Mouse (Mus musculus) ES-E14 (cell line): ENCODE results near the gene Cxadr. TPM values are rescaled to one million over a fixed set of nuclear protein-coding genes. Genes with fewer than 3 reads are reported as not detected.
A peak's percentile ranks its signal among the peaks of the same experiment; 100 is the strongest.

Experiments used
- DNase-seq: peaks from one replicate; pipeline ENCODE4 v3.0.0-alpha.2; 2013; ENCODE audit warnings: low read depth, low spot score
- H3K27ac ChIP-seq: 2 replicates; pipeline ENCODE4 v1.5.1; 2012; ENCODE audit warnings: low read depth, mild to moderate bottlenecking, low read length, moderate library complexity, mixed read lengths; ENCODE audit not compliant: poor library complexity, insufficient read depth, severe bottlenecking
- H3K36me3 ChIP-seq: 2 replicates; pipeline ENCODE4 v1.6.1; 2012; ENCODE audit warnings: mild to moderate bottlenecking, low read length, moderate library complexity, mixed read lengths; ENCODE audit not compliant: control insufficient read depth, poor library complexity, insufficient read depth, severe bottlenecking
- H3K4me1 ChIP-seq, 2 experiments: fragments of 150-350 bp in 1 of 2; sonication (generic) in 1 of 2; 2 replicates each; pipeline ENCODE4 v1.6.1; 2012; ENCODE audit warnings: low read length in 2 of 2, mild to moderate bottlenecking in 1 of 2, mixed read lengths in 1 of 2; ENCODE audit not compliant: control insufficient read depth in 2 of 2, insufficient read depth in 2 of 2, poor library complexity in 1 of 2
- H3K4me3 ChIP-seq, 2 experiments: fragments of 150-350 bp in 1 of 2; sonication (generic) in 1 of 2; 2 replicates each; pipeline ENCODE4 v1.5.1; 2012; ENCODE audit warnings: low read length in 2 of 2, low read depth in 1 of 2, mild to moderate bottlenecking in 1 of 2, mixed read lengths in 1 of 2; ENCODE audit not compliant: insufficient read depth in 1 of 2, poor library complexity in 1 of 2, severe bottlenecking in 1 of 2
- H3K9ac ChIP-seq: 2 replicates; pipeline ENCODE4 v1.6.1; 2012; ENCODE audit warnings: low read depth, mild to moderate bottlenecking, low read length, mixed read lengths; ENCODE audit not compliant: poor library complexity, insufficient read depth, severe bottlenecking
- H3K9me3 ChIP-seq: fragments of 150-350 bp; sonication (generic); 2 replicates; pipeline ENCODE4 v1.6.1; 2012; ENCODE audit warnings: low read depth, mild to moderate bottlenecking, low read length; ENCODE audit not compliant: control insufficient read depth, insufficient read depth
- CHD2 ChIP-seq: IDR thresholded peaks from 2 replicates; pipeline ENCODE4 v1.6.1; 2014; ENCODE audit warnings: mild to moderate bottlenecking, low read depth, low read length, inconsistent platforms
- HCFC1 ChIP-seq: IDR thresholded peaks from 2 replicates; pipeline ENCODE4 v1.6.1; 2012; ENCODE audit warnings: low read length, inconsistent platforms, borderline replicate concordance; ENCODE audit not compliant: insufficient read depth
- MAFK ChIP-seq: IDR thresholded peaks from 2 replicates; pipeline ENCODE4 v1.6.1; 2014; ENCODE audit warnings: mild to moderate bottlenecking, low read depth, low read length, inconsistent platforms; ENCODE audit not compliant: insufficient read depth
- ZC3H11A ChIP-seq: IDR thresholded peaks from 2 replicates; pipeline ENCODE4 v1.6.1; 2012; ENCODE audit warnings: low read depth, mild to moderate bottlenecking, inconsistent platforms, low read length, borderline replicate concordance
- ZNF384 ChIP-seq: IDR thresholded peaks from 2 replicates; pipeline ENCODE4 v1.6.1; 2012; ENCODE audit warnings: low read depth, low read length, inconsistent platforms
- in situ Hi-C, 2 experiments: fragments of 600-800 bp; cut with MboI; formaldehyde crosslinking; loops; one replicate each; pipeline ENCODE4 v1.15.1; 2025; ENCODE audit warnings: low sequenced_read_pairs in 2 of 2, inconsistent platforms in 1 of 2; ENCODE audit not compliant: unreplicated experiment in 2 of 2
- total RNA-seq: library from RNA; depleted of rRNA; stranded (reverse); fragments of 300-350 nt; gene quantifications from 2 replicates; pipeline ENCODE4 v1.2.3, GENCODE M21; 2012

Cxadr gene
- total RNA-seq, 1 experiment, result 31.0 TPM

- Histone ChIP-seq H3K27ac (no peak overlapping the region), H3K9ac (no peak overlapping the region), H3K4me1 (peaks cover 3 to 8% of the 10 kb centered on the region in 2 experiments; a peak in 3 of 4 replicates), H3K9me3 (no peaks in the 10 kb centered on the region), H3K36me3 (no peaks in the 10 kb centered on the region), H3K4me3 (no peak overlapping the region)
- DNase-seq, result no peak
- TF ChIP-seq CHD2 (no peak), ZNF384 (no peak)
- in situ Hi-C loops, result no loop called here
Observed at GRCm38 (mm10) chr16:78268167-78268566, 33.1 kb upstream of the Cxadr start.

- Histone ChIP-seq H3K36me3 (no peaks in the 10 kb centered on the region), H3K4me1 (no peaks in the 10 kb centered on the region), H3K9ac (no peak overlapping the region), H3K4me3 (no peak overlapping the region), H3K27ac (no peak overlapping the region), H3K9me3 (no peaks in the 10 kb centered on the region)
- TF ChIP-seq MAFK (no peak), ZC3H11A (no peak), CHD2 (no peak), HCFC1 (no peak), ZNF384 (no peak)
- in situ Hi-C loops, result no loop called here
- DNase-seq, result peak; percentile 37
Observed at GRCm38 (mm10) chr16:78274825-78275455, 26.3 kb upstream of the Cxadr start.

- no peak for DNase-seq
- no peaks in the 10 kb centered on the region for H3K9me3 ChIP-seq
- in situ Hi-C loops, result no loop called here
- no peaks in the 10 kb centered on the region for H3K36me3 ChIP-seq
- no peaks in the 10 kb centered on the region for H3K4me1 ChIP-seq
- TF ChIP-seq MAFK (no peak), CHD2 (no peak), ZNF384 (no peak), HCFC1 (no peak), ZC3H11A (no peak)
- H3K9ac ChIP-seq, result no peak overlapping the region
- H3K4me3 ChIP-seq, result no peak overlapping the region
- no peak overlapping the region for H3K27ac ChIP-seq
Observed at GRCm38 (mm10) chr16:78277567-78277966, 23.7 kb upstream of the Cxadr start.

GRCm38 (mm10) chr16:78280093-78280881 is 21.0 kb upstream of the Cxadr start:
- Histone ChIP-seq H3K4me3 (no peak overlapping the region), H3K9me3 (no peaks in the 10 kb centered on the region), H3K27ac (no peak overlapping the region), H3K9ac (no peak overlapping the region), H3K4me1 (no peaks in the 10 kb centered on the region), H3K36me3 (no peaks in the 10 kb centered on the region)
- no peak for TF ChIP-seq ZNF384
- no peak for TF ChIP-seq MAFK
- TF ChIP-seq CHD2, result no peak
- TF ChIP-seq HCFC1, result no peak
- in situ Hi-C loops, result no loop called here
- DNase-seq, result no peak
